Mouse (Mus musculus): ENCODE measurements around the gene Dpy30. TPM values are rescaled to one million over a fixed set of nuclear protein-coding genes. Genes with fewer than 3 reads are reported as not detected.

Dpy30 gene
- polyA plus RNA-seq, 1 experiment from 2014 or later, result 195 TPM

Other genes with a start within 250 kb of the Dpy30 start
- gene Memo1, start 28.4 kb downstream of the Dpy30 start, polyA plus RNA-seq (2015; fragmentation: Nextera tagmentation; extraction: Ambion mirVana), result 59.8 and 64.1 TPM in 2 replicates
- 12.6 and 14.2 TPM in 2 replicates for gene Spast, start 15.0 kb upstream of the Dpy30 start, polyA plus RNA-seq (2015; fragmentation: Nextera tagmentation; extraction: Ambion mirVana)
- gene Slc30a6, start 71.7 kb upstream of the Dpy30 start, polyA plus RNA-seq (2015; fragmentation: Nextera tagmentation; extraction: Ambion mirVana), result 23.7 and 28.6 TPM in 2 replicates
- 0.10 and 0.15 TPM in 2 replicates for gene Nlrc4, start 135.2 kb upstream of the Dpy30 start, polyA plus RNA-seq (2015; fragmentation: Nextera tagmentation; extraction: Ambion mirVana)
- 50.1 and 63.8 TPM in 2 replicates for gene Yipf4, start 165.5 kb upstream of the Dpy30 start, polyA plus RNA-seq (2015; fragmentation: Nextera tagmentation; extraction: Ambion mirVana)
- 51.0 and 61.8 TPM in 2 replicates for gene Birc6, start 204.4 kb upstream of the Dpy30 start, polyA plus RNA-seq (2015; fragmentation: Nextera tagmentation; extraction: Ambion mirVana)